Mouse (Mus musculus) limb, embryonic 10.5 days (tissue): ENCODE measurements around the gene Srm. TPM values are rescaled to one million over a fixed set of nuclear protein-coding genes. Genes with fewer than 3 reads are reported as not detected.
A peak's percentile ranks its signal among the peaks of the same experiment; 100 is the strongest.

ENCODE experiments used
- DNase-seq: peaks from one replicate; pipeline ENCODE4 v3.0.0-alpha.2; 2017; ENCODE audit warnings: low spot score
- H3K27ac ChIP-seq: fragments of 300-500 bp; sonication (generic); 2 replicates; pipeline ENCODE4 v1.5.1; 2016; ENCODE audit warnings: mild to moderate bottlenecking
- H3K27me3 ChIP-seq: fragments of 300-500 bp; sonication (generic); 2 replicates; pipeline ENCODE4 v1.6.1; 2016; ENCODE audit warnings: low read depth, mild to moderate bottlenecking; ENCODE audit not compliant: poor library complexity, severe bottlenecking
- H3K36me3 ChIP-seq: fragments of 300-500 bp; sonication (generic); 2 replicates; pipeline ENCODE4 v1.6.1; 2016; ENCODE audit warnings: mild to moderate bottlenecking, moderate library complexity
- H3K4me1 ChIP-seq: fragments of 300-500 bp; sonication (generic); 2 replicates; pipeline ENCODE4 v1.6.1; 2016
- H3K4me3 ChIP-seq: fragments of 300-500 bp; sonication (generic); 2 replicates; pipeline ENCODE4 v1.5.1; 2016; ENCODE audit warnings: mild to moderate bottlenecking, moderate library complexity
- H3K9me3 ChIP-seq: fragments of 300-500 bp; sonication (generic); replicated peaks from 2 replicates; pipeline ENCODE4 v1.6.1; 2016; ENCODE audit warnings: mild to moderate bottlenecking
- WGBS: fragments of 180-500 bp; shearing (Covaris S2); methylation state at CpG from one replicate; pipeline ENCODE4 v1.1.7; 2016; 5-methylcytosine and 5-hydroxymethylcytosine counted together
- polyA plus RNA-seq: library from polyadenylated mRNA; unstranded; fragments of >200 nt; fragmentation: Nextera tagmentation; extraction: Ambion mirVana; gene quantifications from 2 replicates; pipeline ENCODE4 v1.2.1, GENCODE M21; 2016

Gene Srm
- 249 and 363 TPM in 2 replicates for polyA plus RNA-seq

GRCm38 (mm10) chr4:148591171-148591630, at the start of gene Srm:
Gene Srm (plus strand): TSS chr4:148591503.
- H3K4me3 ChIP-seq, result peak within 1 kb of the TSS; percentile 89
- H3K27ac ChIP-seq, result peak within 1 kb of the TSS; percentile 89
- H3K4me1 ChIP-seq, result peaks cover 35% of the 10 kb centered on the region
- no peaks in the 10 kb centered on the region for H3K9me3 ChIP-seq
- DNase-seq, result peak; percentile 96
- peaks cover 45% of the 10 kb centered on the region for H3K36me3 ChIP-seq
- under 1% methylated on average over 50 of the region's 50 CpGs for WGBS
- no peaks in the 10 kb centered on the region for H3K27me3 ChIP-seq

- WGBS, result 86% methylated on average over 4 of the region's 4 CpGs
- H3K4me3 ChIP-seq, result no peak overlapping the region
- no peak for DNase-seq
- H3K9me3 ChIP-seq, result no peaks in the 10 kb centered on the region
- no peaks in the 10 kb centered on the region for H3K27me3 ChIP-seq
- no peak overlapping the region for H3K27ac ChIP-seq
- peaks cover 96% of the 10 kb centered on the region for H3K36me3 ChIP-seq
- no peaks in the 10 kb centered on the region for H3K4me1 ChIP-seq
These were observed 42.2 kb upstream of the Srm start for GRCm38 (mm10) chr4:148549106-148549505.

GRCm38 (mm10) chr4:148557766-148558165, 33.5 kb upstream of the Srm start:
- peak overlapping the region; percentile 99 for H3K27ac ChIP-seq
- H3K4me1 ChIP-seq, result peaks cover 14% of the 10 kb centered on the region
- peaks cover 77% of the 10 kb centered on the region for H3K36me3 ChIP-seq
- H3K27me3 ChIP-seq, result no peaks in the 10 kb centered on the region
- 34% methylated on average over 6 of the region's 6 CpGs for WGBS
- H3K9me3 ChIP-seq, result no peaks in the 10 kb centered on the region
- H3K4me3 ChIP-seq, result peak overlapping the region; percentile 90
- no peak for DNase-seq

GRCm38 (mm10) chr4:148558297-148559000, 32.9 kb upstream of the Srm start, which contains the start of gene Exosc10:
Gene Exosc10 (plus strand): TSS chr4:148558429.
- Histone ChIP-seq H3K4me1 (peaks cover 14% of the 10 kb centered on the region), H3K27ac (peak within 1 kb of the TSS; percentile 99), H3K4me3 (peak within 1 kb of the TSS; percentile 90), H3K27me3 (no peaks in the 10 kb centered on the region), H3K9me3 (no peaks in the 10 kb centered on the region), H3K36me3 (peaks cover 77% of the 10 kb centered on the region)
- DNase-seq, result peak; percentile 96
- WGBS, result under 1% methylated on average over 63 of the region's 63 CpGs

GRCm38 (mm10) chr4:148562676-148563075, 28.6 kb upstream of the Srm start:
- Histone ChIP-seq H3K9me3 (no peaks in the 10 kb centered on the region), H3K4me3 (no peak overlapping the region), H3K36me3 (peaks cover 85% of the 10 kb centered on the region), H3K4me1 (peaks cover 14% of the 10 kb centered on the region), H3K27me3 (no peaks in the 10 kb centered on the region), H3K27ac (no peak overlapping the region)
- WGBS, result 96% methylated on average over 17 of the region's 17 CpGs
- no peak for DNase-seq

GRCm38 (mm10) chr4:148563595-148563994, 27.7 kb upstream of the Srm start:
- Histone ChIP-seq H3K27me3 (no peaks in the 10 kb centered on the region), H3K27ac (no peak overlapping the region), H3K4me1 (peaks cover 8% of the 10 kb centered on the region), H3K36me3 (peaks cover 95% of the 10 kb centered on the region), H3K9me3 (no peaks in the 10 kb centered on the region), H3K4me3 (no peak overlapping the region)
- 94% methylated on average over 12 of the region's 12 CpGs for WGBS
- no peak for DNase-seq

- H3K4me1 ChIP-seq, result no peaks in the 10 kb centered on the region
- no peak overlapping the region for H3K4me3 ChIP-seq
- WGBS, result 92% methylated on average over 10 of the region's 10 CpGs
- H3K36me3 ChIP-seq, result peaks cover 100% of the 10 kb centered on the region
- H3K27ac ChIP-seq, result no peak overlapping the region
- H3K27me3 ChIP-seq, result no peaks in the 10 kb centered on the region
- DNase-seq, result no peak
- no peaks in the 10 kb centered on the region for H3K9me3 ChIP-seq
These were observed 21.2 kb upstream of the Srm start for GRCm38 (mm10) chr4:148570138-148570537.

- Histone ChIP-seq H3K27ac (no peak overlapping the region), H3K36me3 (peaks cover 100% of the 10 kb centered on the region), H3K27me3 (no peaks in the 10 kb centered on the region), H3K9me3 (no peaks in the 10 kb centered on the region), H3K4me1 (no peaks in the 10 kb centered on the region), H3K4me3 (no peak overlapping the region)
- DNase-seq, result no peak
- 95% methylated on average over 9 of the region's 9 CpGs for WGBS
These were observed 20.5 kb upstream of the Srm start for GRCm38 (mm10) chr4:148570693-148571295.

- Histone ChIP-seq H3K27me3 (no peaks in the 10 kb centered on the region), H3K4me3 (no peak overlapping the region), H3K27ac (no peak overlapping the region), H3K36me3 (peaks cover 100% of the 10 kb centered on the region), H3K9me3 (no peaks in the 10 kb centered on the region), H3K4me1 (no peaks in the 10 kb centered on the region)
- no peak for DNase-seq
- WGBS, result 91% methylated on average over 7 of the region's 7 CpGs
These were observed 18.1 kb upstream of the Srm start for GRCm38 (mm10) chr4:148573222-148573621.

- Histone ChIP-seq H3K36me3 (peaks cover 78% of the 10 kb centered on the region), H3K27ac (no peak overlapping the region), H3K4me1 (no peaks in the 10 kb centered on the region), H3K9me3 (no peaks in the 10 kb centered on the region), H3K27me3 (no peaks in the 10 kb centered on the region), H3K4me3 (no peak overlapping the region)
- DNase-seq, result no peak
- 92% methylated on average over 9 of the region's 9 CpGs for WGBS
These were observed 10.5 kb upstream of the Srm start for GRCm38 (mm10) chr4:148580765-148581164.

GRCm38 (mm10) chr4:148581422-148581821, 9.9 kb upstream of the Srm start:
- no peaks in the 10 kb centered on the region for H3K27me3 ChIP-seq
- DNase-seq, result no peak
- no peaks in the 10 kb centered on the region for H3K9me3 ChIP-seq
- H3K4me3 ChIP-seq, result no peak overlapping the region
- H3K36me3 ChIP-seq, result peaks cover 71% of the 10 kb centered on the region
- H3K4me1 ChIP-seq, result no peaks in the 10 kb centered on the region
- no peak overlapping the region for H3K27ac ChIP-seq
- WGBS, result 93% methylated on average over 5 of the region's 5 CpGs

GRCm38 (mm10) chr4:148583257-148583656, 8.0 kb upstream of the Srm start:
- no peaks in the 10 kb centered on the region for H3K27me3 ChIP-seq
- no peaks in the 10 kb centered on the region for H3K4me1 ChIP-seq
- no peak overlapping the region for H3K4me3 ChIP-seq
- H3K36me3 ChIP-seq, result peaks cover 53% of the 10 kb centered on the region
- no peak for DNase-seq
- 76% methylated on average over 4 of the region's 4 CpGs for WGBS
- H3K27ac ChIP-seq, result no peak overlapping the region
- no peaks in the 10 kb centered on the region for H3K9me3 ChIP-seq

- Histone ChIP-seq H3K4me3 (no peak overlapping the region), H3K9me3 (no peaks in the 10 kb centered on the region), H3K27ac (no peak overlapping the region), H3K27me3 (no peaks in the 10 kb centered on the region), H3K36me3 (peaks cover 23% of the 10 kb centered on the region), H3K4me1 (peaks cover 14% of the 10 kb centered on the region)
- WGBS, result 84% methylated on average over 9 of the region's 9 CpGs
- no peak for DNase-seq
These were observed 4.7 kb upstream of the Srm start for GRCm38 (mm10) chr4:148586648-148587047.
